Comparison of ENCODE assay signal across 23 mouse cellular contexts in the genomic region with DNA sequence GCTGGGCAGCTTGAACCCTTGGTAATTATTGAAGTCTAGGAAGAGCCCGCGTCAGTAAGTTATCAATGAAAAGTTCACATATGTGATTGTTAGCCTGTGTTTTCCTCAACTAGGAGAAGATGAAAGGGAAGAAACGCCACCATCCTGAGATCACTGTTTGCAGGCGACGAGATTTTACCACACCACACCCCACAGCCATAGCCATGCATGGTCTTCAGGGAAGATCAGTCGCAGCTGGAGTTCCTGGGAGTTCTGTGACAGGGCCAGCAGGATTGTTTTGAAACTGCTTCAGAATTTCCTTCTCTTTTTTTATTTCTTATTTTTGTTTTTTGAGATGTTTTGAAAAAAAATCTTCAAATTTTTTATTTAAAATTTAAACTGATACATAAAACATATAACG. TPM values are rescaled to one million over a fixed set of nuclear protein-coding genes. Genes with fewer than 3 reads are reported as not detected.
A peak's percentile ranks its signal among the peaks of the same experiment; 100 is the strongest.
DNase-seq lines count a peak whose midpoint lies in the region; ATAC-seq and TF ChIP-seq lines count a peak whose summit lies in the region.
"Had no signal": no experiment of that assay in that cellular context is flagged by ENCODE, and none has a peak within 500 bp of the region (broad histone marks: within the 10 kb centered on the region; RNA-seq: fewer than 3 reads in every experiment).

No protein-coding gene starts in this region.

- no peak for TF ChIP-seq CTCF in midbrain, postnatal 0 days (IDR thresholded peaks at IDR 0.05)

- peaks cover 19% of the 10 kb centered on the region for H3K36me3 ChIP-seq in midbrain, embryonic 10.5 days
- 0 out of 2 replicates have a peak, but pooled peaks cover 2% of the 10 kb centered on the region for H3K36me3 ChIP-seq in midbrain, postnatal 0 days (ENCODE audit: insufficient read depth, low read length)
- H3K36me3 ChIP-seq in hindbrain, embryonic 11.5 days (ENCODE audit: control insufficient read depth, insufficient read depth, low read length) = no peaks in the 10 kb centered on the region
- H3K36me3 ChIP-seq in midbrain, embryonic 14.5 days (ENCODE audit: control insufficient read depth, insufficient read depth, low read length) = no peaks in the 10 kb centered on the region
- H3K36me3 ChIP-seq: heart, embryonic 12.5 days; limb, embryonic 15.5 days had no signal

- peak overlapping the region; percentile 61; the same call in 1 of the 2 replicates for H3K27ac ChIP-seq in midbrain, embryonic 10.5 days (replicated peaks)
- H3K27ac ChIP-seq in midbrain, postnatal 0 days (ENCODE audit: low read depth, low read length) = no peak overlapping the region
- peak overlapping the region; percentile 80 for H3K27ac ChIP-seq in hindbrain, embryonic 11.5 days (ENCODE audit: low read depth, low read length)
- H3K27ac ChIP-seq in midbrain, embryonic 14.5 days (replicated peaks; ENCODE audit: low read depth, low read length) = peak overlapping the region; percentile 57
- H3K27ac ChIP-seq: limb, embryonic 15.5 days; liver, embryonic 14.5 days had no signal

- DNase-seq in embryo, embryonic 10.5 days (ENCODE audit: low spot score) = peak; percentile 22
- DNase-seq in embryo, embryonic 10 days (ENCODE audit: low spot score) = no peak
- DNase-seq in midbrain, embryonic 10.5 days (ENCODE audit: low spot score) = no peak
- no peak for DNase-seq in midbrain, postnatal 0 days (ENCODE audit: low spot score)
- no peak for DNase-seq in hindbrain, embryonic 11.5 days (ENCODE audit: low spot score)
- no peak for DNase-seq in midbrain, embryonic 14.5 days
- DNase-seq in adrenal gland, postnatal 10 days = no peak
- DNase-seq in layer of hippocampus, adult 9-11 months = no peak
- DNase-seq: adrenal gland, adult 8-10 months; cerebellum, adult 2 months; cerebellum, postnatal 25 days; gastrocnemius, postnatal 14 days; heart, adult 18-20 months; heart, postnatal 10 days; right cerebral cortex, postnatal 4 days; thymus, postnatal 14 days had no signal

- H3K9me3 ChIP-seq in midbrain, embryonic 10.5 days (replicated peaks) = no peaks in the 10 kb centered on the region
- no peaks in the 10 kb centered on the region for H3K9me3 ChIP-seq in midbrain, postnatal 0 days (ENCODE audit: low read length)
- H3K9me3 ChIP-seq in hindbrain, embryonic 11.5 days (ENCODE audit: control insufficient read depth, low read length) = no peaks in the 10 kb centered on the region
- no peaks in the 10 kb centered on the region for H3K9me3 ChIP-seq in midbrain, embryonic 14.5 days (ENCODE audit: control insufficient read depth, low read length)
- H3K9me3 ChIP-seq: heart, embryonic 12.5 days; limb, embryonic 15.5 days; megakaryocyte, embryonic 14.5 days had no signal

- WGBS in midbrain, embryonic 10.5 days = 89% methylated on average over 7 of the region's 7 CpGs
- WGBS in midbrain, postnatal 0 days = 64% methylated on average over 7 of the region's 7 CpGs
- 64% methylated on average over 7 of the region's 7 CpGs for WGBS in hindbrain, embryonic 11.5 days
- WGBS in midbrain, embryonic 14.5 days = 66% methylated on average over 7 of the region's 7 CpGs

- no peak overlapping the region for H3K9ac ChIP-seq in midbrain, postnatal 0 days (replicated peaks; ENCODE audit: low read length, poor library complexity, severe bottlenecking)
- no peak overlapping the region for H3K9ac ChIP-seq in hindbrain, embryonic 11.5 days (ENCODE audit: low read depth, low read length)
- no peak overlapping the region for H3K9ac ChIP-seq in midbrain, embryonic 14.5 days (replicated peaks; ENCODE audit: low read length)
- H3K9ac ChIP-seq: heart, embryonic 12.5 days; limb, embryonic 15.5 days; liver, embryonic 14.5 days; lung, embryonic 14.5 days had no signal

- H3K4me2 ChIP-seq in midbrain, postnatal 0 days (ENCODE audit: low read depth, low read length, poor library complexity, severe bottlenecking) = no peak overlapping the region
- H3K4me2 ChIP-seq in hindbrain, embryonic 11.5 days (replicated peaks; ENCODE audit: low read depth, low read length) = no peak overlapping the region
- H3K4me2 ChIP-seq in midbrain, embryonic 14.5 days (ENCODE audit: low read length) = no peak overlapping the region
- H3K4me2 ChIP-seq: heart, embryonic 12.5 days; limb, embryonic 15.5 days; lung, embryonic 14.5 days had no signal

- ATAC-seq in midbrain, postnatal 0 days (ENCODE audit: low FRiP score) = no peak
- peak; percentile 58; the same call in 1 of the 2 replicates for ATAC-seq in hindbrain, embryonic 11.5 days (ENCODE audit: low FRiP score)
- ATAC-seq in midbrain, embryonic 14.5 days (ENCODE audit: low FRiP score, low TSS enrichment) = no peak
- ATAC-seq: activated CD4-positive, CD25-positive, alpha-beta regulatory T cell, adult 4 months; intestine, postnatal 0 days had no signal

- H3K4me1 ChIP-seq in midbrain, embryonic 10.5 days = peaks cover 44% of the 10 kb centered on the region
- H3K4me1 ChIP-seq in midbrain, postnatal 0 days (ENCODE audit: insufficient read depth, low read length) = 0 out of 2 replicates have a peak, but pooled peaks cover 4% of the 10 kb centered on the region
- peaks cover 4% of the 10 kb centered on the region; the same call in 1 of the 2 replicates for H3K4me1 ChIP-seq in hindbrain, embryonic 11.5 days (replicated peaks; ENCODE audit: control insufficient read depth, insufficient read depth, low read length)
- peaks cover 44% of the 10 kb centered on the region for H3K4me1 ChIP-seq in midbrain, embryonic 14.5 days (ENCODE audit: control insufficient read depth, insufficient read depth, low read length)
- H3K4me1 ChIP-seq: heart, embryonic 12.5 days had no signal

- no peak overlapping the region for H3K4me3 ChIP-seq in midbrain, embryonic 10.5 days
- no peak overlapping the region for H3K4me3 ChIP-seq in midbrain, postnatal 0 days (ENCODE audit: low read depth, low read length)
- H3K4me3 ChIP-seq in hindbrain, embryonic 11.5 days (ENCODE audit: low read depth, low read length) = no peak overlapping the region
- H3K4me3 ChIP-seq in midbrain, embryonic 14.5 days (replicated peaks; ENCODE audit: low read depth, low read length) = no peak overlapping the region
- H3K4me3 ChIP-seq: heart, embryonic 12.5 days; limb, embryonic 15.5 days; megakaryocyte, embryonic 14.5 days had no signal

- H3K27me3 ChIP-seq in midbrain, embryonic 10.5 days (ENCODE audit: low read depth, poor library complexity, severe bottlenecking) = no peaks in the 10 kb centered on the region
- H3K27me3 ChIP-seq in midbrain, postnatal 0 days (ENCODE audit: insufficient read depth, low read length) = no peaks in the 10 kb centered on the region
- no peaks in the 10 kb centered on the region for H3K27me3 ChIP-seq in hindbrain, embryonic 11.5 days (ENCODE audit: control insufficient read depth, insufficient read depth, low read length)
- H3K27me3 ChIP-seq in midbrain, embryonic 14.5 days (ENCODE audit: control insufficient read depth, insufficient read depth, low read length) = no peaks in the 10 kb centered on the region
- H3K27me3 ChIP-seq: heart, embryonic 12.5 days; limb, embryonic 15.5 days; megakaryocyte, embryonic 14.5 days had no signal

RNA-seq across cellular contexts. Expression of a gene that starts 8.6 kb away (rescaled TPM):
- 31.5 and 36.0 TPM in 2 replicates for polyA plus RNA-seq in midbrain, embryonic 10.5 days (2016; fragmentation: Nextera tagmentation; extraction: Ambion mirVana)
- total RNA-seq in midbrain, postnatal 0 days (2014; rRNA removed) = 68.7 and 86.2 TPM in 2 replicates
- polyA plus RNA-seq in midbrain, postnatal 0 days (2015; fragmentation: Nextera tagmentation; extraction: Ambion mirVana) = 39.3 and 59.3 TPM in 2 replicates
- 47.5 and 58.5 TPM in 2 replicates for polyA plus RNA-seq in hindbrain, embryonic 11.5 days (2014; fragmentation: Nextera tagmentation; extraction: Ambion mirVana)
- 52.1 and 60.0 TPM in 2 replicates for polyA plus RNA-seq in midbrain, embryonic 14.5 days (2014; fragmentation: Nextera tagmentation; extraction: Ambion mirVana)
- total RNA-seq in adrenal gland, postnatal 10 days (2021) = 10 to 100 TPM in 1 of 2 experiments, 1 to 10 TPM in 1; 7.5 to 10.4 TPM
